Mouse (Mus musculus) lung, postnatal 0 days (tissue): ENCODE measurements around the gene Eng. TPM values are rescaled to one million over a fixed set of nuclear protein-coding genes. Genes with fewer than 3 reads are reported as not detected.
A peak's percentile ranks its signal among the peaks of the same experiment; 100 is the strongest.

Experiments used
- ATAC-seq: fragments of 200-750 bp; cut with Nextera tagmentation; 2 replicates; pipeline ENCODE4 v1.8.0; 2017; ENCODE audit warnings: moderate library complexity
- DNase-seq: peaks from one replicate; pipeline ENCODE4 v3.0.0-alpha.2; 2016; ENCODE audit warnings: low spot score
- H3K27ac ChIP-seq: fragments of 300-500 bp; sonication (generic); 2 replicates; pipeline ENCODE4 v1.5.1; 2014; ENCODE audit warnings: antibody characterized with exemption, mild to moderate bottlenecking, low read length, mixed read lengths
- H3K27me3 ChIP-seq: fragments of 300-500 bp; sonication (generic); replicated peaks from 2 replicates; pipeline ENCODE4 v1.6.1; 2014; ENCODE audit warnings: low read length, mixed read lengths; ENCODE audit not compliant: insufficient read depth
- H3K36me3 ChIP-seq: fragments of 300-500 bp; sonication (generic); 2 replicates; pipeline ENCODE4 v1.6.1; 2014; ENCODE audit warnings: low read length, mixed read lengths; ENCODE audit not compliant: insufficient read depth
- H3K4me1 ChIP-seq: fragments of 300-500 bp; sonication (generic); 2 replicates; pipeline ENCODE4 v1.6.1; 2014; ENCODE audit warnings: antibody characterized with exemption, low read depth, low read length, mixed read lengths; ENCODE audit not compliant: insufficient read depth
- H3K4me2 ChIP-seq: fragments of 300-500 bp; sonication (generic); replicated peaks from 2 replicates; pipeline ENCODE4 v1.6.1; 2014; ENCODE audit warnings: low read depth, mild to moderate bottlenecking, low read length, moderate library complexity, mixed read lengths
- H3K4me3 ChIP-seq: fragments of 300-500 bp; sonication (generic); 2 replicates; pipeline ENCODE4 v1.5.1; 2014; ENCODE audit warnings: low read depth, low read length
- H3K9ac ChIP-seq: fragments of 300-500 bp; sonication (generic); replicated peaks from 2 replicates; pipeline ENCODE4 v1.6.1; 2014; ENCODE audit warnings: low read depth, mild to moderate bottlenecking
- H3K9me3 ChIP-seq: fragments of 300-500 bp; sonication (generic); 2 replicates; pipeline ENCODE4 v1.6.1; 2016; ENCODE audit warnings: low read length, mixed read lengths
- CTCF ChIP-seq: IDR thresholded peaks from 2 replicates; pipeline ENCODE4 v1.5.1; 2016; ENCODE audit warnings: antibody characterized with exemption, mild to moderate bottlenecking
- EP300 ChIP-seq: IDR thresholded peaks from 2 replicates; pipeline ENCODE4 v1.6.1; 2016; ENCODE audit warnings: antibody characterized with exemption, mild to moderate bottlenecking, control low read depth
- WGBS: fragments of 180-500 bp; shearing (Covaris S2); extraction: QIAGEN DNeasy Blood & Tissue Kit; methylation state at CpG from one replicate; pipeline ENCODE4 v1.1.7; 2014; 5-methylcytosine and 5-hydroxymethylcytosine counted together
- polyA plus RNA-seq: library from polyadenylated mRNA; unstranded; fragments of >200 nt; fragmentation: Nextera tagmentation; extraction: Ambion mirVana; gene quantifications from 2 replicates; pipeline ENCODE4 v1.2.1, GENCODE M21; 2015

Gene Eng
- polyA plus RNA-seq, 1 experiment from 2014 or later = 130 TPM

GRCm38 (mm10) chr2:32700966-32701743 is 54.8 kb downstream of the Eng start:
- H3K4me3 ChIP-seq = no peak overlapping the region
- ATAC-seq = no peak
- TF ChIP-seq EP300 (no peak), CTCF (no peak)
- DNase-seq = no peak
- H3K27me3 ChIP-seq = no peaks in the 10 kb centered on the region
- no peak overlapping the region for H3K4me2 ChIP-seq
- H3K36me3 ChIP-seq = peaks cover 17% of the 10 kb centered on the region
- 79% methylated on average over 14 of the region's 14 CpGs for WGBS
- H3K4me1 ChIP-seq = no peaks in the 10 kb centered on the region
- H3K9ac ChIP-seq = no peak overlapping the region
- H3K27ac ChIP-seq = no peak overlapping the region
- H3K9me3 ChIP-seq = no peaks in the 10 kb centered on the region

- 90% methylated on average over 8 of the region's 8 CpGs for WGBS
- no peak overlapping the region for H3K4me3 ChIP-seq
- no peaks in the 10 kb centered on the region for H3K9me3 ChIP-seq
- DNase-seq (no peak), ATAC-seq (no peak)
- TF ChIP-seq EP300 (no peak), CTCF (no peak)
- peaks cover 26% of the 10 kb centered on the region for H3K36me3 ChIP-seq
- H3K27me3 ChIP-seq = no peaks in the 10 kb centered on the region
- no peak overlapping the region for H3K9ac ChIP-seq
- H3K27ac ChIP-seq = no peak overlapping the region
- H3K4me1 ChIP-seq = no peaks in the 10 kb centered on the region
- no peak overlapping the region for H3K4me2 ChIP-seq
These were observed 56.7 kb downstream of the Eng start for GRCm38 (mm10) chr2:32703046-32703445.

GRCm38 (mm10) chr2:32704021-32704421 is 57.6 kb downstream of the Eng start, which contains the start of gene Fpgs:
TSS of gene Fpgs (minus strand) at chr2:32704145.
- Histone ChIP-seq H3K27me3 (no peaks in the 10 kb centered on the region), H3K4me1 (no peaks in the 10 kb centered on the region), H3K9ac (no peak within 1 kb of the TSS), H3K36me3 (peaks cover 30% of the 10 kb centered on the region), H3K4me2 (no peak within 1 kb of the TSS), H3K4me3 (no peak within 1 kb of the TSS), H3K27ac (no peak within 1 kb of the TSS), H3K9me3 (no peaks in the 10 kb centered on the region)
- DNase-seq (no peak), ATAC-seq (no peak)
- 52% methylated on average over 2 of the region's 2 CpGs for WGBS
- TF ChIP-seq CTCF = no peak
- no peak for TF ChIP-seq EP300

- TF ChIP-seq CTCF (no peak), EP300 (no peak)
- ATAC-seq (no peak), DNase-seq (no peak)
- peaks cover 39% of the 10 kb centered on the region for H3K36me3 ChIP-seq
- H3K9ac ChIP-seq = no peak overlapping the region
- no peak overlapping the region for H3K4me2 ChIP-seq
- WGBS = 91% methylated on average over 7 of the region's 7 CpGs
- no peaks in the 10 kb centered on the region for H3K27me3 ChIP-seq
- no peaks in the 10 kb centered on the region for H3K9me3 ChIP-seq
- no peaks in the 10 kb centered on the region for H3K4me1 ChIP-seq
- no peak overlapping the region for H3K4me3 ChIP-seq
- no peak overlapping the region for H3K27ac ChIP-seq
These were observed 58.6 kb downstream of the Eng start for GRCm38 (mm10) chr2:32705018-32705417.

GRCm38 (mm10) chr2:32706971-32707370 is 60.6 kb downstream of the Eng start:
- TF ChIP-seq CTCF (no peak), EP300 (no peak)
- Histone ChIP-seq H3K27ac (no peak overlapping the region), H3K36me3 (peaks cover 41% of the 10 kb centered on the region), H3K9ac (no peak overlapping the region), H3K4me3 (no peak overlapping the region), H3K4me1 (peaks cover 6% of the 10 kb centered on the region; the same call in 1 of the 2 replicates), H3K9me3 (no peaks in the 10 kb centered on the region), H3K27me3 (no peaks in the 10 kb centered on the region), H3K4me2 (no peak overlapping the region)
- WGBS = 93% methylated on average over 6 of the region's 6 CpGs
- ATAC-seq (no peak), DNase-seq (no peak)

- no peak for TF ChIP-seq EP300
- TF ChIP-seq CTCF = peak; percentile 86
- ATAC-seq (no peak), DNase-seq (peak; percentile 84)
- H3K4me3 ChIP-seq = no peak overlapping the region
- H3K9ac ChIP-seq = no peak overlapping the region
- no peaks in the 10 kb centered on the region for H3K27me3 ChIP-seq
- no peaks in the 10 kb centered on the region for H3K9me3 ChIP-seq
- H3K36me3 ChIP-seq = peaks cover 38% of the 10 kb centered on the region
- H3K27ac ChIP-seq = no peak overlapping the region
- 15% methylated on average over 3 of the region's 3 CpGs for WGBS
- H3K4me1 ChIP-seq = peaks cover 6% of the 10 kb centered on the region; the same call in 1 of the 2 replicates
- no peak overlapping the region for H3K4me2 ChIP-seq
These were observed 62.2 kb downstream of the Eng start for GRCm38 (mm10) chr2:32708643-32709042.
